21 mouse cellular contexts compared by ENCODE assay signal in the genomic region with DNA sequence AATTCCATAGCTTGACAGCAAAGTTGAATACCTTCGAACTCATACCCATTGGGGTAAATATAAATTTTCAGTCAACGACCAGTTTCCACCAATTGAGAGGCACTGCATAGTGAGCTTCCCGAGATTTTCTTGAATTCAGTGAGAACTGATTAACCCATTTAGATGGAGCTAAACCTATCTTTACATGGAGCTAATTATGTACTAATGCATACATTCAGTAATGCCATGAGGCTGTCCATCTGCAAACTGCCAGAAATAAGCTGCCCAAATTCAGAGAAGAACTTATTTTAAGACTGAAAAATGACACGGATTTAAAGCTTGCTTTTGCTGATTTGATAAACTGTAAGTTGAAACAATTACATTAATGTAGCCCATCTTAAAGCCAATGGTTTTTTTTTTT.
A peak's percentile ranks its signal among the peaks of the same experiment; 100 is the strongest.
DNase-seq lines count a peak whose midpoint lies in the region; ATAC-seq lines count a peak whose summit lies in the region.
"Had no signal": no experiment of that assay in that cellular context is flagged by ENCODE, and none has a peak within 500 bp of the region (broad histone marks: within the 10 kb centered on the region; RNA-seq: fewer than 3 reads in every experiment).

No protein-coding gene starts in this region.

- no peak for DNase-seq in frontal cortex, postnatal 10 days (ENCODE audit: low spot score in 2 of 2)
- peak; percentile 20 for DNase-seq in brain, adult 2 months (ENCODE audit: low read depth, low spot score)
- peak; percentile 33 for DNase-seq in telencephalon, adult 2 months (ENCODE audit: low read depth, low spot score)
- DNase-seq in T-cell, adult 2 months (ENCODE audit: low spot score) = no peak
- no peak for DNase-seq in cerebellum, postnatal 10 days
- DNase-seq: adrenal gland, adult 2 months; adrenal gland, adult 8-10 months; adrenal gland, postnatal 10 days; adrenal gland, postnatal 14 days; adrenal gland, postnatal 25 days; adrenal gland, postnatal 36 days; B cell, adult 2 months; cerebellum, adult 11 months; cerebellum, adult 11-12 months; cerebellum, adult 18-20 months; cerebellum, adult 2 months; cerebellum, adult 8-10 months had no signal

- peak; percentile 91 for ATAC-seq in frontal cortex, adult (ENCODE audit: low TSS enrichment)
- ATAC-seq: activated CD4-positive, CD25-positive, alpha-beta regulatory T cell, adult 4 months; CD4-positive, CD25-positive, alpha-beta regulatory T cell, adult 4 months; Patski had no signal

Comparison
In these comparisons a context has a peak if more than half of its experiments do, and no peak if none do; other contexts are left out.
1. DNase-seq: peak in brain, adult 2 months (single experiment) and telencephalon, adult 2 months (single experiment); none in frontal cortex, postnatal 10 days (0 of 2), T-cell, adult 2 months (single experiment) and cerebellum, postnatal 10 days (0 of 2).